Mouse (Mus musculus): ENCODE results near the gene Grk6.

The Grk6 gene

DNA sequence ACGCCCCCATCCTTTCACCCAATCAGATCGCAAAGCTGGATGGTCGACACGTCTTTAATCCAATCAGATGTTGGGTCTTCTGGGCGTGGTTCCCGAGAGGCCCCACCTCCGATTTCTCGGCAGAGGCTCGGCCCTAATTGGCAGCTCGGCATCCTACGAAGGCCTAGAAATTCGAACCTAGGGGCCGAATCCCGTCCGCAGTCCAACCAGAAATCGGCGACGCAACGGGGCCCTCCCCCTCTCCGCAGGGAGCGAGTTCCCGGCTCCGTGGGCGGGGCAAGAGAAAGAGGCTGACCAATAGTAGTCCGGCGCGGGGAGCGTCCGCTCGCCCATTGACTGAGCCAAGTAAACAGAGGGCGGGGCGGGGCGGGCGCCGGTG lies at the start of gene Grk6:
Gene Grk6, plus strand, starts transcription at position 136 of the 379 bp plus-strand sequence.
- peak; percentile 100 for DNase-seq

DNA sequence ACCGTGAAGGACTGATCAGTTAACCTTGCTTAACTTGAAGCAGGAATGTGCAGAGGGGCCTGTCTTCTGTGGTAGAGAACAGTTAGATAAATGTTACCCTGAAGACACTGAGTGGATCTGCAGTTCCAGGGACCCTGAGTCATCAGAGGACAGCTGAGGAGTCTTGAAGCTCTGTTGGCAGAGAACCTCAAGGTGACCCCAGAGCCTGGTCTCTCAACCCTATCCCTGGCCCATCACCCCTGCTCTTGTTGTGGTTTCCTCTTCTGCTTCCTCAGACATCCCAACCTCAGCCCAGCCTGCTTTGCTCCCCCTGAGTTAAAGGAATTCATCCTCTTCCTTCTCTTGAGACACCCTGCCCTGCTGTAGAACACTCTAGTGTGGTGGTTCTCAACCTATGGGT lies 46.8 kb upstream of the Grk6 start, which contains the start of gene Slc34a1:
Gene Slc34a1, plus strand, starts transcription at position 100 of the 400 bp plus-strand sequence.
- no peak for DNase-seq

DNA sequence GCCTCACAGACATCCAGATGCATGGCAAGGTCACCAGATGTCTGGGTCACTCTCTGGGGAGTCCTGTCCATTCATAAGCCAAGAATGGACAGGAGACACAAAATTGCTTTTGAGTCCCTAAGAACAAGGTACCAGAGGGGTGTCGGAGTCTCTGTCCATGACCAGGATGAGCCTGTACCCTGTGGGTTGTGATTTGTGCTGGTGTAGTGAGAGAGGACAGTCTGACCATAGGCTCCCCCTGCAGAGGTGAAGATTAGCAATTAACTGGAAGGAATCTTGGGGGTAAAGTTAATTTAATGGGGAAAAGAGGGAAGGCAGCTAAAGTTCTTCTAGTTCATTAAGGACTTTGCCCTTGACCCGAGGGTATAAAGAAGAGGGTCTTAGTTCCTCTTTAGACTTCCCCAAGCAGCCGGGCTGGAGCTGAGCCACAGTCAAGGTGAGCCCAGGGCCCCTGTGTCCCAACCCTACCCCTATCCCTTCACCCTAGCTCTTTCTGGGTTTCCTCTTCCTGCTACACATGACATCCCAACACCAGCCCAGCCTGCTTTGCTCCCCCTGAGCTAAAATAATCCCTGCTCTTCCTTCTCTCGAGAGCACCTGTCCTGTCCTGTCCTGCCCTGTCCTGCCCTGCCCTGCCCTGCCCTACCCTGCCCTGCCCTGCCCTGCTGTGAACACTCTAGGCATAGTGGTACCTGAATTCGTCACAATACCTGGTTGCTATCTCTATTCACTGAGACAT lies 45.4 kb upstream of the Grk6 start:
- DNase-seq: peak; percentile 84 to 87

DNA sequence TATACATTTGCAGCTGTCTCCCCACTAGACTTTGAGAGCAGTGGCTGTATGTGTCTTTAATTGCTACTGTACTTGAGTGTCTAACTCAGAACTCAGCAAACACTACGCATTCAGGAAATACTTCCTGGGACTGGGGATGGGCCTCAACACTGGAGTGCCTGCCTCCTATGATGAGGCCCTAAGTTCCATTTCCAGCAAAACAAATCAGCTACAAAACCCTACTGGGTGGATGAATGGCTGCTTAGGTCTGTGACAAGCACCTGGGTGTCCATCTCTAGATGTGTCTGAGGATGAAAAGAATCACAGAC lies 44.9 kb upstream of the Grk6 start:
- no peak for DNase-seq

DNA sequence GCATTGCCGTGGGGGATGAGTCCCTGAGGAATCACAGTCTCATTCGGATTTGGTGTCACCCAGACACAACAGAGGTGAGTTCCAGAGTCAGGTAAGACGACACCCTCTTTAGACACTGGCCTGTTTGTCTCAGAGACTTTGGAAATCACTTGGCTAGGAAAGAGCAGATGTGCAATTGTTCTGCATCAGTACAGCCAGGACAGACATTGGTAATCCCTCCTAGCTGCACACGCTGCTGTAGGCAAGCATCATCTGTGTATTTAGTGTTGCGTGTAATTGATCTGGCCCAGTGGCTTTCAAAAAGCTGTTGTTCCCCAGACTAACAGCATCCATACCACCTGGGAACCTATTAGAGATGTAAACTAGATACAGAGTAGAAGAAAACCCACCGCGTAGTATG lies 41.6 kb upstream of the Grk6 start:
- no peak for DNase-seq

DNA sequence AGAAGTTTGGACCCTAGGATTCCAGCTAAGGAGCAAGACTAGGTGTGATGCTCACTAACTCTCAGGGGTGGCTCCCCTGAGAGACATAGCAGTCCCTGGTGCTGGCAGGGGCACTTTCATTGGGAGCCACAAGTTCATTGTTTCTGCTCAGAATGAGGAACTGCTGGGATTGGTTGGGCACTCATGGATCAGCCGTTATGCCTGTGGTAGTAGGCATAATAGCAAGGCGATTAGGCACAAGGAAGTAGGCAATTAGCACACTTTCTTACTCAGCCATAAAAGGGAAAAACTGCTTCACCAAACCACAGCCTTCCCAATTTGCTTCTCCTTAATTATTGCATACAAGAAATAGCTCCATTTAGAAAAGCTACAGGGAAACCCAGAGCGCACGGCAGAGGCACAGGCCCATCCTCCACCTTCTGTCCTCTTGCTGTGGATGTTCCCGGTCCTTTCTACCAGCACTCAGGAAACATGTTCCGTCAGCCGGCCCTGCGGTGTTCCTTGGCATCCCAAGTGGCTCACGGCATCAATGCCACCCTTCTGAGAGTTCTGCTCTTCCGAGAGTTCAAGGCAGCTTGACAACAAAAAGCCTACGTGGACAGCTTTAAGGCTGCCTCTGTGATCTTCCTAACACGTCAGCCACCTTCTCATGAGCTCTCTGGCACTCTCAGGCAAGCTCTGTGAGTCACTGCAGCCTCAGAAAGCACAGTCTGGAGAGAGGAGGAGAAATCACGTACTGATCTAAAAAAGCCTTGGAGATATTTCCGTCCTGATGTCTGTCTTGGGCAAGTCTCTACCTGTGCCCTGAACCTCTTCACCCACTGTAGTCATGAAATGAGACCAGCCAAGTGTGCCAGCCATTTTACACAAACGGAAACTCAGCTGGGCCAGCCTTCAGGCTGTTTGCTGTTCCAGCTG lies 40.7 kb upstream of the Grk6 start:
- DNase-seq: peak in 1 of 2 experiments; percentile 26

DNA sequence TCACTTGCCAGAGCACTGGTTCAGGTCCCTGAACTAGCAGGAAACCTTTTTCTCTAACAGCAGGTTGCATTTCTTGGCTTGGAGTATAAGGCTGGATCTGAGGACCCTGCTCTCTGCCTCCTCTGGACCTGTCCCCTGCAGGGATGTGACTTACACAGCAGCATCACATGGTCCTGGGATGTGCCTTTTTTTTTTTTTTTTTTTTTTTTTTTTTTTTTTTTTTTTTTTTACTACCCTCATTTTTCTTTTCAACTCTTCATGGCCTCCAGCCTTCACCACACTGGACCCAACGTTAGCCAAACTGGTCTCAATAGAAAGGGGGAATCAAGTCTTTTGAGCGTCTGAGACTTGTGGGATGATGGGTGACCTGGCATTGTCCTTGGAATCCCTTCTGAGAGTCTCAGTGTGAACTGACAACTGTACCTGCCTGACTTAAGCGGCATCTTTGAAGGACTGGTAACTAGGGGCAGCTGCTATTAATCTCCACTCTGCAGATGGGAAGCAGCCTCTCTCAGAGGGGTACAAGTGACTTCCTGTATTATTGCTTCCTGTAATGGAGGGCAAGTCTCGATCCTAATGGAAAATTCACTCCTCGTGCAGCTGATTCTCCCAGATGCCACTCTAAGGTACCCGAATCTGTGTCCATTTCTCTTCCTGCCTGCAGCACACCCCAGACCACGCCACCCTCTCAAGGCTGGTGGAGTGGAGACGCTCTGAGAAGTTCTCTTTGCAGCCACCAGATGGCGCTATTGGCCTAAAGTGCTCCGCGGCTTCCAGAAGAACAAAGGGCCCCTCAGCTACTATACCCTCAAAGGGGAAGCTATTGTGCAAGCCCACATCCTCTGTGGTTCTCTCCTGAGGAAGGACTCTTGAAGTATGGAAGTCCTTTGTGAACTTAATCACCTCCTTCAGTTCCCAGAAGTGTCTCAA lies 39.8 kb upstream of the Grk6 start:
- DNase-seq: peak; percentile 55 to 61

DNA sequence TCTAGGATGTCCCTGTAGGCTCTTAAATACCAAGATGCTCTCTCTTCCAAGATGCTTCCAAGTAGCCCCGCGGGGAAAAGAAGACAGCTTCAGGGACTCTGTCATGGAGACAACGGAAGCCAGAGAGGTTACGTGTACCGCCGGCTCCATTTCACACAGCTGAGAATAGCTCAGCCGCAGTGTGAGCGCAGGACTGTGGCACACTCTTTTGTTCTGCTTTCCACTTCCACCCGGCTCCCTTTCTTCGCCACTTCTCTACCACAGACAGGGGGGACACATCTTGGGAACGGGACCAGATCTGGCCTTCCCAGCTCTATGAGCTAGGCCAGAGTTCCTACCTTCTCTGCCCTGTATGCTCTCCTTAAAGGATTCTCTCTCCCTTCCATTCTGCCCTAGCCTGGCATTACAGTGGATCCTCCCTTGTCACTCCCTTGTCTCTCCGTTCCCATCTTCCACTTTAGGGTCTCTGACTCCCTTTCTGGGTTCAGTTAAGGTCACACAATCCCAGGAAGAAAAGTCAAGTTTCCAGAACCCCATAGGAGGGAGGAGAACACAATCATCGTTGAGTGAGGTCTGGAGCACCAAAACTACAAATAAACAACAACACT lies 39.0 kb upstream of the Grk6 start:
- no peak for DNase-seq

DNA sequence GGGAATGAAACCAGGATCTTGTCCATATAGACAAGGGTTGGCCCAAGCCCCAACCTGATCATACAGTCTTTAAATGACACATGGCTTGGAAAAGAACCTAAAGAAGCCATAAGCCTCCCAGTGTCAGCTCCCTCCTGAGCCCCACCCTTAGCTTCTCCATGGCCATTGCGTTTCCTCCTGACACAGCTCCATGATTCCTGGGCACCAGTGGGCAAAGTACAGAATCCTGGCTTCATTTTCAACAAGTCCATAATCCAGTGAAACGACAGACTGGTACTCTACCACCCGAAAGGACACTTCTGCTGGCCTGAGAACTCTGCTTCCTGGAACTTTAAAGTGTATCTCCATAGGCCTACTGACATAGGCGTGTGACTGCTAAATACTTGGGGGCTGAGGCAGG lies 37.5 kb upstream of the Grk6 start:
- no peak for DNase-seq

DNA sequence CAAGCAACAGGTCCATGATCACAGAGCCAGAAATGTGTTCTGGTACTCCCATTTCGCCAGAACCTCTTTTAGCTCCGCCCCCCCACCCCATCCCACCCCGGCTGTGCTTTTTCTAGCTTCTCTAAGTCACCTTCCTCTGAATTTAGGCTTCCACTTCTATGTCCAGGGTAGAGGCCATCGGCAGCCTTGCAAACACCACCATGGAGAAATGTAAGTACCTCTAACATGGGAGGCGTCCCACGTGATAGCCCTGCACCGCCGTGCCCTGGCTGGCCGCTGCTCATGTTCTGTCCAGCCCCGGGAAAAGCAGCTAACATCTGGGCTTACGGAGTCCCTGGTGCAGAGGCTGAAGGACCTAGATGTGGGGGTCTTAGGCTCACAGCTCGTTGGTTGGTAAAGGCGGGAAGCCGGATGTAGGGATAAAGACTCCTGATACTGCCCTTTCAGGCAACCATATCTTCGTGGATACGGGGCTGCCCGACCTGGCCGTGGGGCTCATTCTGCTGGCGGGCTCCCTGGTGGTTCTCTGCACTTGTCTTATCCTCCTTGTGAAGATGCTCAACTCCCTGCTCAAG lies 36.2 kb upstream of the Grk6 start:
- DNase-seq: no peak

DNA sequence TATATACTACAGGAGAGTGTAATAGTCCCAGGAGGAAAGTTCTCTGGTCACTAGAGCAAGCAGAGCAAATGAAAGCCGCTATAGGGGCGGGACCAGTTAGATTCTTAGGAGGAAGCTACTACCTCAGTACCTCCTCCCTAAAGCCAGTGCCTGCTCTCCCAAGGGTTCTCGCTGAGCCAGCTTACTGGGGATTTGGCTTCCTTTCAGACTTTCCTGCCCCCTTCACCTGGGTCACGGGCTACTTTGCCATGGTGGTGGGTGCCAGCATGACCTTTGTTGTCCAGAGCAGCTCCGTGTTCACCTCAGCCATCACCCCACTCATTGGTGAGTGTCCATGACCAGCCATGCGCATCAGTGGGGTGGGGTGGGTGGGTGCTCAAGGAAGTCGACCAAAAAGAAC lies 33.0 kb upstream of the Grk6 start:
- no peak for DNase-seq

DNA sequence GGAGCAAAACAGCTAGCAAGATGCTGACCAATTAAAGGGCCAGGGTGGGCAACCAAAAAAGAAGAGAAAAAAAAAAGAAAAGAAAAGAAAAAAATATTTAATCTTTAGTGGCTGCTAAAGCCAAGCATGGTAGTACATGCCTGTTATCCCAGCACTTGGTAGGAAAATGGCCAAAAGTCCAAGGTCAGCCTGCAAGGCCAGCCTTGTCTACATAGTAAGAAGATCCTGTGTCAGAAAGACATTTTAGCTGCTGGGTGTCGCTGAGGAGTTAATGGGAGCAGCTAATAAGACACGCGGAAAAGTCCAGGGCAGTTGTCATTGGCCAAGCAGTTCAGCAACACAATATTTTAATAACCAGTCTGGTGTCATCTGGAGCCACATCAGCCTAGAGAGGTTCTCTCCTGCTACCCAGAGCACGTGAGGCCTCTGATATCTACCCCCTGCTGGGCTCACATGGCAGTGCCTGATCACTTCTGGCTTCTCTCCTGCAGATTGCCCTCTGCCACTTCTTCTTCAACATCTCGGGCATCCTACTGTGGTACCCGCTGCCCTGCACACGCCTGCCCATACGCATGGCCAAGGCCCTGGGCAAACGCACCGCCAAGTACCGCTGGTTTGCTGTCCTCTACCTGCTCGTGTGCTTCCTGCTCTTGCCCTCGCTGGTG lies 32.1 kb upstream of the Grk6 start:
- peak in 1 of 2 experiments; percentile 40 for DNase-seq

DNA sequence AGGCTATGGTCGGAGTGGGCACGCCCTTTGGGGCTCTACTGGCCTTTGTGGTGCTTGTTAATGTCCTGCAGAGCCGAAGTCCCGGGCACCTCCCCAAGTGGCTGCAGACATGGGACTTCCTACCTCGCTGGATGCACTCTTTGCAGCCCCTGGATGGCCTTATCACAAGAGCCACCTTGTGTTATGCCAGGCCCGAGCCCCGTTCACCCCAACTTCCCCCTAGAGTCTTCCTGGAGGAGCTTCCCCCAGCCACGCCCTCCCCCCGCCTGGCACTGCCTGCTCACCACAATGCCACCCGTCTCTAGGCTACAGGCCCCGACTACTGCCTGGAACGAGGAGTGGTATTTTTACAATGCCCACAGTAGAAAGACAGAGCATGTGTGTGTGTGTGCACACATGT lies 31.5 kb upstream of the Grk6 start:
- DNase-seq: no peak

DNA sequence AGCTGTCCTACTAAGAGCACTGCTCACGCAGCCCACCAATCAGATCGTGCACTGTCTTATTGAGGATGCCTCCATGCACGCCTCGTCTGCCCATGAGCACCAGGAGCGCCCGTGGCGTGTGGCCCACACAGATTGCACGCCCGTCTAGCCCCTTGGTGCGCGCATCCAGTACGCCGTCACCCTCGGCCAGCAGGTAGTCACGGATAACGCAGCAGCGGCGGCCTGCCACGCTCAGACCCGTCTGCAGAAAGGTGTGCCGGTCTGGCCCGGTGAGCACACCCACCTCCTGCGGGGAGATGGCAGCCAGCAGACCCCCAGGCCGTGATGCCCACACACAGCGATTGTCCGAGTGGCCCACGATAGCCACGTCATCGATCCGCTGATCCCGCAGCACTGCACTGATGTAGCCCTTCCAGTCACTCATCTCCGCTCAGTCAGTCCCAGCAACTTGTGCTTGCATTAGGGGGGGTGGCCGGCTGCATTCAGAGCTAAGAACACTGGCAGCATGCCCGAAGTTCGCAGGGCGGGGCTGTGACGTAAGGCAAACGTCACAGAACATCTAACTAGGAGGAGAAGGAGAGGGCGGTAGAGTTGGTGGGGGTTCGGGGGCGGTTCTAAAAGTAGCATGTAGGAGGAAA lies 30.0 kb upstream of the Grk6 start, which contains the start of gene Pfn3:
Gene Pfn3, minus strand, starts transcription at position 490 of the 638 bp plus-strand sequence.
- DNase-seq: peak; percentile 86 to 94

DNA sequence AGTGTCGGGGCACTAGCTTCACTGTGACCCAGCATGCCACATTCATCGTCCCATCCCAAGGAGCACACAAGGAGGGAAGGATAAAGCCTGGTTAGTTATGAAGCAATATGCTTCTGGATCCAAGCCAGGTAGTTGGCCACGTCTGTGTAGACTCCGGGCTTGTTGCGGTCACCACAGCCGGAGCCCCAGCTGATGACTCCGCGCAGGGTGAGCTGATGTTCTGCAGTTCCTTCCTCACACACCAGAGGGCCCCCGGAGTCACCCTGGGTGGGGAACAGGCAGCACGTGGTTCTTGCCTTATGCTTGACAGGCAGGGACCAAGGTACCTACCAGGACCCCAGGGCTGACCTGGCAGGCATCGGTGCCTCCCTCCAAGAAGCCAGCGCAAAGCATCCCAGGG lies 26.9 kb upstream of the Grk6 start:
- DNase-seq: peak; percentile 78 to 88

DNA sequence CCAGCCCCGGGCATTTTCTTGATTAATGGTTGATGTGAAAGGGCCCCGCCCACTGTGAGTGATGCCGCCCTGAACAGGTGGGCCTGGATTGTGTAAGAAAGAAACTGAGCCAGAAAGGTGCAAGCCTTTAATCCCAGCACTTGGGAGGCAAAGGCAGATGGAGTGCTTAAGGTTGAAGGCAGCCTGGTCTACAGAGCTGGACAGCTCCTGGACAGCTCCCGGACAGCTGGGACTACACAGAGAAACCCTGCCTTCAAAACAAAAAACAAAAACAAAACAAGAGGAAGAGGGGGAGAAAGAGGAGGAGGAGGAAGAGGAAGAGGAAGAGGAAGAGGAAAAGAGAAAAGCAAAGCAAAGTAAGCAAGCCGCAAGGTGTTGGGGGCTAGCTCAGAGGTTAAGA lies 25.7 kb upstream of the Grk6 start:
- DNase-seq: no peak

DNA sequence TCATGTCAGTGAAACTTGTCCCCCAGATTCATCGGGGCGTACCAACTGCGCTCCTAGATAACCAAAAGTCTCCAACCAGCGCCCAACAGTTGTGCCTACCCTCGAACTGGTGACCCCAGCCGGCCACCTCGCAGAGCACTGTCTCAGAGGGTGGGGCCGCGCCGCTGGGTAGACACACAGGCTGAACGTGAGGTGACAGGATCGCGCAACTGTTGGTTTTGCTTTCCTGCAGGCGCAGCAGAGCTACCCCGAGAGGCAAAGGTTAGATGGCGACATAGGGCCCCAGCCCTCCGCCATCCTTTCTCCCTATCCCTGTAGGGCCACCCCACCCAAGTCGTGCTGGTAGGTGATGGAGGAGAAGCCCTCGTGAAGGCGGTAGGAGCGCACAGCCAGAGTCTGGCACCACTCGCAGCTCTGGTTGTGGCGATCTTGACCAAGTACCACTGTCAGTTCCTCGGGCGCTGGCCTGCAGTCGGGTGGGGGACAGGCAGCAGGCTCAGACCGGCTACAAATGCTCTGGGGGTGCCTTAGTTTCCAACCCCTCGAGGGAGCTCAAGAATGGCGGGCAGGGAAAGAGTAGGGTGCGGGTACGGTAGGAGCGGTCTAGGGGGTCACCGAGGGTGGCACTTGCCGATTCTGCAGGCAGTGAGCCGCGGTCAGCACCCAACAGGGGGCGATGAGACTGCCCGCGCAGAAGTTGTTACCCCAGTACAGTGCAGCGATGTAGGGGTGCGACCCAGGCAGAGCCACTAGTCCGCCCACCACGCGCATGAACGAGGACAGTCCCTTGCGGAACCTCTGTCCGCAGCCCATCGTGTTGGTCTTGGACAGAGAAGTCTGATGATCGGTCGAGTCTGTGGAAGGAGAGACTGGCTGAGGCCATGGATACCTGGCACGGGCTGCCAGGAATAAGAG lies 24.6 kb upstream of the Grk6 start:
- no peak for DNase-seq

DNA sequence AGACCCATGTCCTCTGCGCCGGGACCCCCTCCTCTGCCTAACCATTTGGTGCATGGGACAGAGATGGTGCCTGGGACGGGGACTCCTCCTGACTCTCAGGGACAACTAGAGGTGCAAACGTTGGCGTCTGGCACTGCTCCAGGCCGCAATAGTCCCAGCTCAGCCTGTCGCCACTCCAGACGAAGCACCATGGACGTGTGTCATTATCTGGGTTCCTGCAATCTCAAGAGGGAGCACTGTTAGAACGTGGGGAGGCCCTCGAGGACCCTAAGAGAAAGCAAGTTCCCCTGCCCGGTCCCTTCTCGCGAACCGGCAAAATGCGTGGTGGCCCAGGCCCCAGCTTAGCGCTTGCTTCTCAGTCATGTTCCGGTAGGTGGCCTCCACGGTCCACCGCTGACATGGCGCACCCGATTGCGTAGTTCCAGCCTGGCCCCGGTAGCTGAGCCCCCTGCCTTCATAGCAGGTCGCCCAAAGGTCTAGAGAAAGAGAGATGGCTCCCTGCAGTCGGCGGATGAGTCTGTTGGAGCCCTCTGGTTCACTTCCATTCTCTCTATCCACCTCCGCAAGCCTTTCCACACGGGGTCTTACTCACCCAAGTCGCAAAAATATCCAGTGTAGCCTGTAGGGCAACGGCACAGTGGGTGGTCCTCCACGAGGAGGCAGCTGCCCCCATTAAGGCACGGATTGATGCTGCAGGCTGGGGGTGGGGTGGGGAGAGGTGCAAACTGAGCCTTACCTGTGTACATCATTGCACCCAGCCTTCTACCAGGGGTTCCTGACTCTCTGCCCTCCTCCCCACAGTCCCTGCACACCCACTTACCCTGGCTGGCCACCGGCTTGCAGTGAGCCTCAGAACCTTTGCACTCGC lies 23.7 kb upstream of the Grk6 start:
- DNase-seq: peak in 1 of 2 experiments; percentile 69

DNA sequence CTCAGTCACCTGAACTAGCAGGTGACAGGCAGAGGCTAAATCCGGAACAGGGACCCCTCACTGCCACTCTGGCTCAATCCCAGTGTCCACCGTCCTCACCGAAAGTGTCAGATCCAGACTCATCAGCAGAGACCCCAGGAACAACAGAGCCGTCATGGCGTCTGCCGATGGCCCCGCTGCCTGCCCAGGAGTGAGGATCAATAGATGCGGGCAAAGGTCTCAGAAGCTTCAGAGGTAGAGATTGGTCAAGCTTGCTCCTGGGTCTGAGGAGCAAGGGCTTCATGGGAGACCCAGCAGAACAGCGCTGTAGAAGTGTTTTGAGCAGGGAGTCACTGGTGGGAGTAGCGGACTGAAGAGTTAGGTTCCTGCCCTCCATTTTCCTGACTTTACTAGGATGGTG lies 18.3 kb upstream of the Grk6 start, which contains the start of gene F12:
Gene F12, minus strand, starts transcription at position 181 of the 400 bp plus-strand sequence.
- DNase-seq: no peak
